Mouse (Mus musculus): Measurements from ENCODE around the gene Fam110a.

The Fam110a gene

GRCm38 (mm10) chr2:151969396-151969795 is 10.6 kb downstream of the Fam110a start:
- no peak for DNase-seq

DNA sequence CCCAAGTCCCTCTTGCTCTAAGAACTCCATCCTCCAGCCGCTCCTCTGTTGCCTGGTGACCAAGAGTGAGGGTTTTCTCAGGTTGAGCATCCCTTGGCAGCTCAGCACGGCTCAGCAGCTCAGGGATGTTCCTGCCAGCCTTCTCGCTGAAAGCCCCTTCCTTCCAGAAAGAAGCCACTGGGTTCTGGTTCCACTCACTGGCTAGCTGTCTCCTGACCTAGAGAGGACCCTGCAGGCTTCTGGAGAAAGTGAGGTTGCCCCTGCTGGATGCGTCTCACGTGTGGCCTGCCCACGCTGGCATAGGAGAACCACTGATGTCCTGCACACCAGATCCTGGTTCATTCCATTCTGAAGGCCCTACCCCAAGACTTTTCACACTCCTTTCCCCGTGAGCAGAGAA is 11.0 kb downstream of the Fam110a start:
- DNase-seq: no peak

GRCm38 (mm10) chr2:151968451-151968850 is 11.6 kb downstream of the Fam110a start:
- no peak for DNase-seq

DNA sequence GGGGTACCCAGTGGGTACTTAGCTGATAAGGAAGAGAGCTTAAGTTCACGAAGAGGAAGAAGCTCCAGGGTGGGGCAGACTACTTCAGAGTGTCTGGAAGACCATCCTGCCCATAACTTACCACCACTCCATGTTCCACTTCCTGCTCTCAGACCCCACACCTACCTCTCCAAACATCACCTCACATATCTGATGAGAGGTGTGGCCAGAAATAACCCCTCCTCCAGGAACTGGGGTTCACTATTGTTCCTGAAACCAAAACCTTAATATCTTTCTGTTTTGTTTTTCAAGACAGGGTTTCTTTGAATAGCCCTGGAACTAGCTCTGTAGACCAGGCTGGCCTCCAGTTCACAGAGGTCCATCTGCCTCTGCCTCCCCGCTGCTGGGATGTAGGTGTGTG is 12.2 kb downstream of the Fam110a start:
- no peak for DNase-seq

- DNase-seq: no peak
Observed at GRCm38 (mm10) chr2:151967176-151967750, 12.8 kb downstream of the Fam110a start.

- no peak for DNase-seq
Observed at GRCm38 (mm10) chr2:151964052-151964451, 16.0 kb downstream of the Fam110a start.

DNA sequence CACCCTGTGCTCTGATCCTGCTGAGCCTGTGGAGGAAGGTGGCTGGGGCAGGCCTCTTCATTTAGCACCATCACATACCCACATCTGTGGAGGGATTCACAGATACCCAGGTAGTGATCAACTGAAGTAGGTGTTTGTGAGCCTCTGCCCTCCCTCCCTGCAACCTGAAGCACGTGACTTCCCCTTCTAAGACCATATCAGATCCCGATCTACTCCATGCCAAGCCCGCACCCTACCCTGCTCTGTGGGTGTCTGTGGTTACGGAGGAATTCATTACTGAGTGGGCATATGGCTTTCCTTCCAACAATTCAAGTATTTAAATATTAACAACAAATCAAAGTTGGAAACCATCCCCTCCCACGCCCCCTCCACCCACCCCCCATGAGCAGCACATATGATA is 16.7 kb downstream of the Fam110a start:
- no peak for DNase-seq

- no peak for DNase-seq
Observed at GRCm38 (mm10) chr2:151962474-151962873, 17.5 kb downstream of the Fam110a start.

DNA sequence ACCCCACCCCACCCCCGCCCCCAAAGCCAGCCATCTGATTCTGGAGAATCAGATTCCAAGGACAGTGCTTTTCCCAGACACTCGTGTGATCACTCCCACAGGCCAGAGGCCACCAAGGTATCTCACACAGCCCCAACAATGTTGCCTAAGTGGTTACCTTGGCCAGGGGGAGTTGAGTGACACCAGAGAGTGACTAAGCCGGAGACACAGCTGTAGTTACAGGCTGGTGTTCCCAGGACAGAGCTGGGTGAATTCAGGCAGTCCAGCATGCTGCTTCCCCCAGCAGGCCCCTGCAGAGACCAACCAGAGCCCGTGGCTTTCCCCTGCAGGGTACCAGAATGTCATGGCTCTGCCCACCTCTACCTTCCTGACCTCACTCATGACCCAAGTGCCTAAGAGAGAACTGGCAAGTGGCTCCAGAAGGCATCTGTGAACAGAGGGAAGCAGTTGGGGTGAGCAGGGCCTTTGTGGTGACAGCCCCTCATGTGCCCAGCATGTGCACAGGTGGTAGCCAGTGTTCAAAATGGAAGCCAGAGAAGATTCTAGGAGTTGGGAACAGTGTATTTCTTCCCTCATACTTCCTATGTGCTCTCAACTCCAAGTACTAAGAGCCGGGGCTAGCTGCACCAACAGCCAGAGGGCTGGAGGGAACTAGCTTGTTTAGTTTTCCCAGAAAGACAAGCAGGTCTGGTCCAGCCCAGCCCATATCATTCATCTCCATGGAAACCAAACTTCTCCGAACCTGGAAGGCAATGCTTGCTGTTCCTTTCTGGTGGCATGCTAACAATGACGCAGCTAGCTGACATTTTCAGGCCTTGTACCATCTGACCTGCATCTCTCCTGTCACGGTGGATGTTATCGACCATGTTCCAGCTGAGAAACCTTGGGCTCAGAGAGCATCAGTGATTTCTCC is 18.5 kb downstream of the Fam110a start:
- peak; percentile 2 for DNase-seq

GRCm38 (mm10) chr2:151959274-151959673 is 20.7 kb downstream of the Fam110a start:
- no peak for DNase-seq

DNA sequence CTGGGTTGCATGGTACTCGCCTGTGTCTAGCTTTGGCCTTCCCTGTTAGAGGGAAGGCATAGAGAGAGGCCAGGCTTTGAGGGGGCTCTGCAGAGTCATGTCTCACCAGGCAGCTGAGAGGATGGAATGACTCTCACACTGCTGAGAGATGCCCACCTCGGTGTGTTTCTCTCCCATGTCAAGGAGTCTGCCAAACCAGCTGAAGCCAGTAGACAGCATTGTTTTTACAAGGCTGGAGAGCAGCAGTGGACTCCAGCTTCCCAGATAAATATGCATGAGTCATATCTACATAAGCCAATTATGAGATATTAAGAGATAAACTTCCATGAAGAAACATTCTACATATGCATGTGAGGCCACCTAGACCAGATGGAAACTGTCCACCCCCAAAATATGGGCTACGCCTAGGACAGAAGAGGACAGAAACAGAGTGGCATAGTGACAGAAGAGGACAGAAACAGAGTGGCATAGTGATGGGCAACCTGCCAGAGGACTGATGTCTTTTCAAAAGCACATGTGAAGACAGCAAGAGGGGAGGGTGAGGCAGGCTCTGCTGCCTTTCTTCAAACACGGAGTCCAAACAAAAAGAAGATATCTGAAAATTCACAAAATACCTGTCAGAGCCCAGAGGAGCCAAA is 23.4 kb downstream of the Fam110a start:
- no peak for DNase-seq

GRCm38 (mm10) chr2:151953665-151954064 is 26.4 kb downstream of the Fam110a start:
- no peak for DNase-seq

DNA sequence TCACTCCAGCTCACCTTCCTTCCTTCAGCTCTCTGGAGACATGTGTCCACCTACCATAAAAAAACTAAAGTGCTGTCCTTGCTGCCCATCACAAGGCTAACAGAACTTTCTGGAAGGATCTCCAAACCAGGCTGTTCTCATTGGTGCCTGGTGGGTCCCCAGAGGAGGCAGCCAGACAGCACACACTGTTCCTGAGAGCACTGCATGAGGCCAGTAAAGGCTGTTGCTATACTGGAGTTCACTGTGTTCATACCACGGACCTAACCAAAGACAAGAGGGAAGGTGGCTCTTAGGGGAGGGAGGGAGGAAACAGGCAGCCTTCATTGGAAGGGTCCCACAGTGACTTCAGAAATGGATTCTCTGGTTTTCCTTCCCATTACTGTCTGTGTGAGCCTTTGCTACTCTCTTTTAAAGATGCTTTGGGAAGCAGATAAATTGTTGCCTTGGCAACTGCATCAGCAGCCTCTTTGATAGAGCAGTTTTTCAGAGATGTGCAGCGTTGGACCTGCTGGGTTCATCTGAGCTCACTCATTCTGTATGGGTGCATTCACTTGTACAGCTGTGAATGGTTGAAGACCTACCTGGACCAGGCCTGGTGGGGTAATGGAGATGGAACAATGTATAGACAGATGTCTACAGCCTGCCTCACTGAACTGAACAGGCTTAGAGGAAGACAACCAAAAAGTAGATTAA is 30.8 kb downstream of the Fam110a start:
- no peak for DNase-seq

GRCm38 (mm10) chr2:151948311-151948710 is 31.7 kb downstream of the Fam110a start:
- no peak for DNase-seq

DNA sequence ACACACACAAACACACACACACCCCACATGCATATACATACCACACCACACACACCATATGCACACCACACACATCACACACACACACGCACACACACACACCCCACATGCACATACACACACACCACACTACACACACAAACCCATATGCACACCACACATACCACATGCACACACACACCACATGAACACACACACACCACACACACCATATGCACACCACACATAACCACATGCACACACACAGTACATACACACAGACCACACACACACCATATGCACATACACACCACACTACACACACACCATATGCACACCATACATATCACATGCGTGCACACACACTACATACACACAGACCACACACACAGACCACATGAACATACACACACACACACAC is 32.4 kb downstream of the Fam110a start:
- no peak for DNase-seq

GRCm38 (mm10) chr2:151944106-151944505 is 35.9 kb downstream of the Fam110a start:
- DNase-seq: peak; percentile 64

DNA sequence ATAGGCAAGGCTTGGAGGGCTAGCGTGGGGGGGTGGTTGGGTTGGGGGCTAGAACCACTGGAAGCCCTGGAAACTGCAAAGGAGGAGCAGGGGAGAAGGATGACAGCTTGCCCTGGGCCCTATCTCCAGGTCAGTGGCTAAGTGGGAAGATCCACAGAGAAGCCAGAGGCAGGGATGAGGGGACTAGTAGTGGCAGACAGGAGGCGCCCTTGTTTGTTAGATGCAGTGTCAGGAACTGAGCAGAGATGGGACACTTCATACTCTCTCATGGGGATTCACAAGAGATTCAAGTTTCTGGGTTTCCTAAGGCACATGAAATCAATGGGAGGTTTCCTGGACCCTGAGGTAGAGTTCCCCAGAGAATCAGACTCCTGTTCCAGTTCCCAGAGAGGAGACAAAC is 38.8 kb downstream of the Fam110a start:
- peak; percentile 42 for DNase-seq

DNA sequence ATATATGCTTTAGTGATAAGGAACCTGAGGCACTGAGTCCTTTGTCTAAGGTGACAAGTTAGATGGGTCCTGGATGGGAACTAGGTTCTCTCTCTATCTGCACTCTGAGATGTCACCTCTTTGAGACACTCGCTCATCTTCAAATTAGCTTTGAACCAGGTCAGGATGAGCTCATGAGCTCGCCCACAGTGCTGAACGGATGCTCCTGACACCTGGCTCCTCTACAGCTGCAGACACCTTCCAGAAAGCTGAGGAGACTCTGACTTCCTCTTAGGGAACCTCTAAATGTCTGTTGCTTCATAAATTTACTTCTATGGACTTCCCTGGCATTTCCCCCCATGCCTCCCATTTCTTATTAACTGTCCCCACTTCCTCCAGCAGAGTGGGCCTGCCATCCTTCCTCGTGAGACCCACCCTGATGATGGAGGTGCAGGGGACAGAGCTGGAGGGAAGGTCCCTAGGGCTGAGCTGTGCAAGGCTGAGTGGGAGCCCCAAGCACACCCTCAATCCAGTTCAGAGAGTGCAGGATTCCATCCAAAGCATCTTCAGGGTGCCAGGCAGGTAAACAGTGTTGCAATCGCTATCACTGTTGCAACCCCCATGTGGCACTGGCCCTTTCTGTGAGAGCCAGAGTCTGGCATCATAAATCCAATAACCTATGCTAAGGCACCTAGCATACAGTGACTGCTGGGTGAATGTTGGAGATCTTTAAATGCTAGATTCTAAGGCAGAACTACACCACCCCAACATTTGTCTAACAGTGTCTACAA is 40.2 kb downstream of the Fam110a start:
- peak; percentile 62 for DNase-seq

DNA sequence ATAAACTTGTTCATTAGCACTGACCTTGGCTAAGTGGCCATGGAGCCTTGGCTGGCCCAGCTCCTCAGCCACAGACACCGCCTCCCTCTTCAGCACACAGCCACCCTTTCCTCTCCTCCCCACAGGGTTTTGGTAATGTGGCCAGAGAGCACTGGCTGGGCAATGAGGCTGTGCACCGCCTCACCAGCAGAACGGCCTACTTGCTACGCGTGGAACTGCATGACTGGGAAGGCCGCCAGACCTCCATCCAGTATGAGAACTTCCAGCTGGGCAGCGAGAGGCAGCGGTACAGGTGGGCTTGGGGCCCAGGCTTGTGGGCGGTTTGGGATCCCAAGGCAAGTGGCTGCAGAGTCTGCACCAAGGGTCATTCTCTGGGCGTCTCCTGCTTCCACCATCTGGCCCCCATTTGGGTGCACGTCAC is 41.2 kb downstream of the Fam110a start:
- peak; percentile 19 for DNase-seq

DNA sequence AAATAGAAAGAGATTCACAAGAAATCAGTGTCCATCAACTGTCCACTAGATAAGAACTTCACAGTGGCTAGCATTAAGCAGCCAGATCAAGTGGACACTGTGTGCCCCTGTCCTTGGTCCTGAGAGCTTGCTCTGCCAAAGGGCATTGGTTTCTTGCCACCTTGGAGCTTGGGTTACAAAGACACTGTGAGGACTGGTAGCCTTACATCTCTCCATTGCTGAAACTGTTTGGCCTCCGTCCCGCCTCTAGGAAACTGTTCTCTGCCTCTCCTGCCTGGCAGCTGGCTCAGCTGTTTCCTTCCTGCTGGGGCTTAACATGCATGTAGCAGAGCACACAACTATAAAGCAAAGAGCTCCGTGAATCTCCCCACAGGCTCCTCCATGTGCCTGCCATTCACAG is 42.1 kb downstream of the Fam110a start:
- DNase-seq: peak; percentile 63

- peak; percentile 94 for DNase-seq
Observed at GRCm38 (mm10) chr2:151930389-151931074, 49.5 kb downstream of the Fam110a start.

GRCm38 (mm10) chr2:151927103-151927502 is 52.9 kb downstream of the Fam110a start:
- DNase-seq: no peak
